Mouse (Mus musculus) spleen, postnatal 14 days (tissue): ENCODE results near the gene Pan3.
A peak's percentile ranks its signal among the peaks of the same experiment; 100 is the strongest.

Experiments used
- DNase-seq, 2 experiments: peaks; one replicate each; pipeline ENCODE4 v3.0.0; 2021 to 2022; ENCODE audit warnings: low spot score in 2 of 2

Gene Pan3

GRCm38 (mm10) chr5:147430936-147431839 lies 1.2 kb downstream of the Pan3 start:
- DNase-seq, result peak; percentile 44 to 69

- no peak for DNase-seq
Observed at GRCm38 (mm10) chr5:147432927-147433326, 3.0 kb downstream of the Pan3 start.

- no peak for DNase-seq
Observed at GRCm38 (mm10) chr5:147435224-147435623, 5.3 kb downstream of the Pan3 start.

GRCm38 (mm10) chr5:147435751-147436150 lies 5.8 kb downstream of the Pan3 start:
- DNase-seq, result no peak

GRCm38 (mm10) chr5:147436491-147436890 lies 6.5 kb downstream of the Pan3 start:
- no peak for DNase-seq

- DNase-seq, result no peak
Observed at GRCm38 (mm10) chr5:147440996-147441507, 11.1 kb downstream of the Pan3 start.

- no peak for DNase-seq
Observed at GRCm38 (mm10) chr5:147441979-147442378, 12.0 kb downstream of the Pan3 start.

- DNase-seq, result no peak
Observed at GRCm38 (mm10) chr5:147442741-147443140, 12.8 kb downstream of the Pan3 start.

GRCm38 (mm10) chr5:147444298-147444697 lies 14.3 kb downstream of the Pan3 start:
- no peak for DNase-seq

- no peak for DNase-seq
Observed at GRCm38 (mm10) chr5:147444757-147445156, 14.8 kb downstream of the Pan3 start.

GRCm38 (mm10) chr5:147445252-147445651 lies 15.3 kb downstream of the Pan3 start:
- DNase-seq, result no peak

GRCm38 (mm10) chr5:147448526-147448925 lies 18.6 kb downstream of the Pan3 start:
- DNase-seq, result no peak

GRCm38 (mm10) chr5:147448933-147449332 lies 19.0 kb downstream of the Pan3 start:
- no peak for DNase-seq

GRCm38 (mm10) chr5:147456491-147456890 lies 26.5 kb downstream of the Pan3 start:
- no peak for DNase-seq

- no peak for DNase-seq
Observed at GRCm38 (mm10) chr5:147459821-147460567, 30.0 kb downstream of the Pan3 start.

- no peak for DNase-seq
Observed at GRCm38 (mm10) chr5:147463251-147463650, 33.3 kb downstream of the Pan3 start.

- no peak for DNase-seq
Observed at GRCm38 (mm10) chr5:147466361-147466760, 36.4 kb downstream of the Pan3 start.

GRCm38 (mm10) chr5:147471163-147471562 lies 41.2 kb downstream of the Pan3 start:
- no peak for DNase-seq

- DNase-seq, result no peak
Observed at GRCm38 (mm10) chr5:147473071-147473470, 43.1 kb downstream of the Pan3 start.

- DNase-seq, result no peak
Observed at GRCm38 (mm10) chr5:147473856-147474255, 43.9 kb downstream of the Pan3 start.

- DNase-seq, result no peak
Observed at GRCm38 (mm10) chr5:147476109-147476508, 46.1 kb downstream of the Pan3 start.

GRCm38 (mm10) chr5:147477106-147477505 lies 47.1 kb downstream of the Pan3 start:
- DNase-seq, result no peak

- DNase-seq, result no peak
Observed at GRCm38 (mm10) chr5:147479341-147479740, 49.4 kb downstream of the Pan3 start.
